Mouse (Mus musculus) heart, postnatal 14 days (tissue): Measurements from ENCODE around the gene Igsf21. TPM values are rescaled to one million over a fixed set of nuclear protein-coding genes. Genes with fewer than 3 reads are reported as not detected.

Source experiments
- DNase-seq, 2 experiments: peaks; one replicate each; pipeline ENCODE4 v3.0.0; 2021 to 2022
- intact Hi-C: fragments of 180-260 bp; cut with DNase I; formaldehyde crosslinking; loops from one replicate; pipeline ENCODE4 v1.15.1; 2025
- total RNA-seq, 2 experiments: library from RNA; stranded (reverse); gene quantifications; 2 replicates each; pipeline ENCODE4 v1.2.3; 2021

Gene Igsf21
- total RNA-seq, 2 experiments from 2014 or later = 0.31 TPM; not detected in 1

DNA sequence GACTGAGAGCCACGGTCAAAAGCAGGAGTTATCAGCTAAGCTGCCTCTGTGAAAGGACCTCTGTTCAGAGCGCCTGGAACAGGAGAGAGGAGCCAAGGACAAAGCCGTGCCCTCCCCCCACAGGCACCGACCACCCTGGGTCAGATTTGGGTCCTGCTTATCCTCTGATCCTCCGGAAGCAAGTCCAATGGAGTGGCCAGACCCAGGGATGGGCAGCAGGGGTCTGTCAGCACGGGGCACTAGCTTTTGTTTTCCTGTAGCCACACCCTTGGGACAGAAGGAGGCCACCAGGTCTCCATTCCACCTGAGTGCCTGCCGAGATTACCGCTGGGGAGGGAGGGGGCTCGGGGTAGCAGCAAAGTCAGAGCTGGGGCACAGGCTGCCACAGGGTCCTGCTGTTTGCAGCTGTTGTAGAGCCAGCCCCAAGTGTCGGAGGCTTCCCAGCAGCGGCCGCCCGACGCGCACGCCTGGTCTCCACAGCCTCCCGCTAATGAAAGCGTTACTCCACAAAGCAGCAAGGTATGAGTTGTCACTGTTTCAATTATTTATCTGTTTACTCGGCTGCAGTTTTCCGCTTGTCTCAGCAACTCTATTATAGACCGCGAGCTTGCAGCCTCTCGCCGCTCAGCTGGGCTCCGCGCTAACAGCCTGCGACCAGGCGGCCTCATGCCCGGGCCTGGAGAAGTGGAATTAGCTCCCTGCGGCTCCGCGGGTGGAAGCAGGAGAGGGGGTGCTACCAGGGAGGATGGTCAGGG lies 137.5 kb downstream of the Igsf21 start:
- DNase-seq = no peak
- intact Hi-C loops = no loop called here

DNA sequence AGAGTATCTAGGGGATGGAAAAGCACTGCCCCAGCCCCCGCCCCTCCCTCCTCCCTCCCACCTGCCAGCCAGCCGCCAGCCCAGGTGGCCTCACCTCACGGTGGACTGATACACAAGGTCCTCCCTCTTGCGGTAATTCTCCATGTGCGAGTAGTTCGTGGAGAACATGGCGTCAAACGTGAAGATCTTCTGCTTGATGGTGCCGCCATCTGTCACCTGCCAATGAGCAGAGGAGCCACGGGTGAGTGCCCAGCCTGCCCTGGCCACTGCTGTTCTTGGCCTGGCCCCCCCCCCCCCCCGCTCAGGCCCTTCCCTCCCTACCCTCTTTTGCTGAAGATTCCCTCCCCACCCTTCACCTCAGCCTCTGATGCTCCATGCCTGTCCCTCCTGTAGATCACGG lies 139.4 kb downstream of the Igsf21 start:
- intact Hi-C loops = no loop called here
- no peak for DNase-seq

GRCm38 (mm10) chr4:140104795-140105194 lies 141.8 kb downstream of the Igsf21 start:
- DNase-seq = no peak
- intact Hi-C loops = no loop called here

DNA sequence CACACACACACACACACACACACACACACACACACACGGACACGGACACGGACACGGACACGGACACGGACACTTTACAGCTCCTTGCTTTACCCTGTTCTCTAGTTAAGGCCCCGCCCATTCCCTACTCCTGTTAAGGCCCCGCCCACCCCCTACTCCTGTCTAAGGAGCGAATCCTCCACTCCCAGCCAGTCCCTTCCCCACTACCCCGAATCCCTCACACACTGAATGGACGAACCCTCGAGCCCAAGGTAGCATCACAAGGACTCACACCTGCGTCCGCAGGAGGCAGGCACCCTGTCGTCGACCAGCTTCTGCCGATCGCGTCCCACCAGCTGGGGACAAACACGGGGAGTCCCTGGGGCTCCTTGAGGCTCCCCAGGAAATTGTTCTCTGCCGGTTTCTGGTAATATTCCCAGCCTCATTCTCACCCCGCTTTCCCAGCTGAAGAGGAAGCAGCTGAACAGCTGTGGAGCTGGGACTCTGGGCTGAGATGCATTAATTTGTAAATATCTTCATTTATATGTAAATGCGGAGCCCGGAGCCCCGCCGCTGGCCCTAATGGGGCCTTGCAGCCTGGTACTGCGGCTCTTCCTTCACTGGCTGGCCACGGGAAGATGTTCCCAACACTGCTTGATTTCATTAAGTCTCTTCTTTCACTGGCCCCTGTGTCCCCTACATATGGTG lies 143.1 kb downstream of the Igsf21 start:
- intact Hi-C loops = no loop called here
- DNase-seq = no peak

- intact Hi-C loops = no loop called here
- DNase-seq = no peak
Measured at GRCm38 (mm10) chr4:140102581-140103200, 143.9 kb downstream of the Igsf21 start.

GRCm38 (mm10) chr4:140101106-140101505 lies 145.5 kb downstream of the Igsf21 start:
- intact Hi-C loops = no loop called here
- DNase-seq = no peak

- DNase-seq = no peak
- intact Hi-C loops = no loop called here
Measured at GRCm38 (mm10) chr4:140100141-140100540, 146.4 kb downstream of the Igsf21 start.

DNA sequence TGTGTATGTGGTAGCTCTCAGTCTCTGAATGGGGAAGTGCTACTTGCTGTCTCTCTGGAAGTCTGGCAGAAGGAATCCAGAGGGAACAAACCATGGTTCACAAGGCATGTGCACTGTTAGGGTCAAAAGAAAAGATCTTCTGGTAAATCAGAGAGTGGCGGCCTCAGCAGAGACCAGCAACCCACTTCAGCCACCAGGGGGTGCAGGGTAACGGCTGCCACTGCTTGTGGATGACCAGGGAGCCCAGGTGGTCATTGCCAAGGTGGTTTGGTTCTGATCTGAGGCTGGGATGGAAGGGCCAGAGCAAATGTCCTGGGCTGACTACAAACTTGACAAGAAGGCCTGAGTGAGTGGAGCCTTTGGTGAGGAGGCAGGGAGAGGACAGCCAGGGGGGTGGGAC lies 150.3 kb downstream of the Igsf21 start:
- intact Hi-C loops = no loop called here
- no peak for DNase-seq

DNA sequence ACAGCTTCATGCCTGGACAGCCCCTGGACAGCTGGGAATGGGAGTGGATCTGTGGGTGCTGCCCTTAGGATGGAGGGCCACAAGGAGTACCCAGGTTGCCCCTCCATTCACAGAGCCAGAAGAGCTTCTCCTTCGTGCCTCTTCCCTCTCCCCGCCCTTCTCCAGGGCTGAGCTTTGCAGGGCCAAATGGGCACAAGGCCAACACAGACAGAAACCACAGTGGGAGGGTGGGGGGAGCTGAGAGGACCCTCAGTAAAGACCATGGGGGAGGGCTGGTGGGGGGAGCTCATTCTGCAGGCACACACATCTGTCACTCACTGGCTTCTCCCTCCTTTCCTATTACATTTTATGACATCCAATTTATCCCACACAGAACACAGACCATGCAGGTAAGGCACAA lies 151.7 kb downstream of the Igsf21 start:
- intact Hi-C loops = no loop called here
- DNase-seq = no peak

DNA sequence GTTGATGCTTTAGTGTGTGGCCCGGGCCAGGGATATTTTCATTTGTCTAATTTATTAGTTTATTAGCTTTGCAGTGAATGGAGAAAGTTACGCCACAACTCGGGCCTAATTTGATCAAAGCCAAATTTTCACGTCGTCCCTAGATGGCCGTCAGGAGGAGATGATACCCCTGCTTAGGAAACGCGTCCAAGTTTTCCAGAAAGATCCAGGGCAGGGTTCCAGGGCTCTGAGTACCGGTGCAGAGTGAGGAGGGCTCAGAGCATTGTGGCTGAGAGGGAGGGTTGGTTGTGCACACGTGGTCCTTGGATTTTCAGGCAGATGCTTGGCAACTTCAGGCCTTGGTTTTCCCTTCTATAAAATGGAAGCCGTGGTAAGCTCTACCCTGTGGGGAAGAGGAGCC lies 154.2 kb downstream of the Igsf21 start:
- intact Hi-C loops = no loop called here
- DNase-seq = no peak

DNA sequence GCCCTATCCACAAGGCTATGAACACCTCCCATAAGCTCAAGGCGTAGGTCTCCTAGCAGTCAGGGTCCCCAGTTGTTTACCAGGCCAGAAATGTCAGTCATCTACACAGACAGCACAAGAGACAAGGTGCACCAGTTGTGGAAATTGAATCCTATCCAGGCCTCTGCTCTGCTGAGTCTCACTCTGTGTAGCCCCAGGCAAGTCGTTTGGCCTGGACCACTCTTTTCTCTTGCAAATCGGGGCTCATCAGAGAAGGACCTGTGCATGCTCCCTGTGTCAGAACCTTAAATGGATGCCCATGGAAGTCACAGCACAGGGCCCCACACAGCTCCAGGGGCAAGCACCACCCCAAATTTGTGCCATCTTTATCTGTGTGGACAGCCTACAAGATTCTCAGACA lies 154.9 kb downstream of the Igsf21 start:
- DNase-seq = no peak
- intact Hi-C loops = no loop called here

GRCm38 (mm10) chr4:140089676-140090075 lies 156.9 kb downstream of the Igsf21 start:
- DNase-seq = no peak
- intact Hi-C loops = no loop called here

- no peak for DNase-seq
- intact Hi-C loops = no loop called here
Measured at GRCm38 (mm10) chr4:140088711-140089440, 157.7 kb downstream of the Igsf21 start.

- no peak for DNase-seq
- intact Hi-C loops = no loop called here
Measured at GRCm38 (mm10) chr4:140086192-140086591, 160.4 kb downstream of the Igsf21 start.

DNA sequence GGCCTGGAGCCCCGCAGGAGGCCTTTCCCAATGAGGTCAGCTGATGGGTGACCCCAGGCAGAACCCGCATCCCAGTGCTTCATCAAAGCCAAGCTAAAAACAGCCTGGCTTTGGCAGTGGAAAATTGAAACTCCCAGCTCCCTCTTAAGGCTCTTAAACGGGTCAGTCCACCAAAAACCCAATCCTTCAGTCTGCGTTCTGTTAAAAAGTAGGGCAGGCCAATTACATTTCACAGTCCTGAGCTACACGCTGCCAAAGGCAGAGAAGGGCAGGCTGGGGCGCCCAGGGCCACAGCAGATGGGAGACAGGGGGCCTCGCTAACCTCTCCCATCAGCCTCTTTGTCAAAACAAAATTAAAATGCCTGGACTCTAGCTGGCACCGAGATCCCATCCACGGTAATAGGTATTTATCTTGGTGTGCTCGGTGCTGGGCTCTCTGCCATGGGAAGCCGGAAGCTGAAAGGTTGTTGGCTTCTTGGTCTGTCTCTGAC lies 162.0 kb downstream of the Igsf21 start:
- DNase-seq = peak; percentile 31 to 58
- intact Hi-C loops = no loop called here

DNA sequence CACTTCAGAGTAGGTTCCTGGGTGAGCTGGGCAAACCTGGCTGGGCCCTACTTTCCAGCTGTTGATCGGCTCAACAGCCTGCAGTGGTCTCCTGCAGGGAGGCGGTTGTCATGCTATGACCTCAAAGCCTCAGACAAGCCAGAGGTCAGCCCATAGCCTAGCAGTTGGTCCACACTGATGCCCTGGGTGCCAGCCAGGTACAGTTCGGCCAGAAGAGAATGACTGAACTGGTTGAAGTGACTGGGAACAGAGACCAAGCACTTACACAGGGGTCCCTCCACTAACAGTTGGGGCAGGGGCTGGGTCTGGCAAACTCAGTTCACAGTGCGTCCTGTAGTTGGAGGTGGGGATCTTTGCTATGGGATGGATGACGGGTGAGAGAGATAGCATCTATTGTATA lies 162.5 kb downstream of the Igsf21 start:
- intact Hi-C loops = no loop called here

GRCm38 (mm10) chr4:140078416-140078815 lies 168.2 kb downstream of the Igsf21 start:
- intact Hi-C loops = no loop called here

More for the DNA sequence above, 162.5 kb downstream of the Igsf21 start:
- no peak for DNase-seq

DNA sequence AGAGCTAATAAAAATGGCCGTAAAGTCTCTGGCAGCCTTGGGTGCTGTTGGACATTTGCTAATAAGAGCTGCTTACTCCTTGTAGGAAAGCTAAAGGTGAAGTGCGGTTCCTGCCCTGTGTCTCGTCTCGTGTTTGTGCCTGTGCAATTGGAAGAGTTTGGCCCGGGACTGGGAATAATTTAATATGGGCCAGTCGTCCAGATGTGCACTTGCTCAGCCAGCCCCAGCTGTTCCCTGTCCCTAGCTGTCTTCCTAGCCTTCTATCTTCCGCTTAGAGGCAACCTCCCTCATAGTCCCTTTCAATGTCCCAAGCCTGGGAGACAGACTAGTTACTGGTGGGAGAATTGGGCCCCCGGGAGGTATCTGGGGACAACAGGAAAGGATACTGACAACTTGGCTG lies 169.0 kb downstream of the Igsf21 start:
- peak; percentile 27 to 49 for DNase-seq
- intact Hi-C loops = no loop called here

More at GRCm38 (mm10) chr4:140078416-140078815, 168.2 kb downstream of the Igsf21 start:
- DNase-seq = no peak

DNA sequence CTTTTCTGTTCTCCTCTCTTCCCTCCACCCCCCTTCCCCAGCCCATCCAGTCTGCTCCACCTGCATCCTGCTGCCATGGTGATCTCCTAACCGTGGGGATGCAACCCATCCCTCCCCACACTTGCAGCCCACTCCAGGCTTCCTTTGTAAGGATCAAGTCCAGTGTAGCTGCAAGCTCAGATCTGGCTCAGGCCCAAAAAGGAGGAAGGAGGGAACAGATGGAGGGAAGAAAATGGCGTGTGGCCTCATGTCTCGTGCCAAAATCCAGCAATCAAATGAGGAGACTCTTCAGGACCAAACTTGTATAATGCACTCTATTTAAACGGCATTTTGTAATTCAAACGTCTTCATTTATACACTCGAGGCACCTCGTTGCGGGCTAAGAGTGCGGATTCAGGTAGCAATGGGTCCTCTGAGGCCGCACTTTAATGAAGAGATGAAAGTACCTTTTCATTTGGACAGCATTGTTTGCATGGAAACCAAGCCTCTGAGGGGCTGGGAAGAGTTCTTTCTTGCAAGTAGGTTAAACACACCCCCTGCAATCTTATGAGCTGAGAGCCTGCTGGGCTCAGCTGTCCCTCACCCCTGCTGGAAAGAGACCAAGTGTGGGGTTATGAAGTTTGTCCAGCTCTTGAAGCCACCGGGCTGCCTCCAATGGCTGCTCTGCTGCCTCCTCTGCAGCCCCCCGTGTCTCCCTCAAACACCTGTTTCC lies 169.6 kb downstream of the Igsf21 start:
- peak in 1 of 2 experiments; percentile 17 for DNase-seq
- intact Hi-C loops = no loop called here

DNA sequence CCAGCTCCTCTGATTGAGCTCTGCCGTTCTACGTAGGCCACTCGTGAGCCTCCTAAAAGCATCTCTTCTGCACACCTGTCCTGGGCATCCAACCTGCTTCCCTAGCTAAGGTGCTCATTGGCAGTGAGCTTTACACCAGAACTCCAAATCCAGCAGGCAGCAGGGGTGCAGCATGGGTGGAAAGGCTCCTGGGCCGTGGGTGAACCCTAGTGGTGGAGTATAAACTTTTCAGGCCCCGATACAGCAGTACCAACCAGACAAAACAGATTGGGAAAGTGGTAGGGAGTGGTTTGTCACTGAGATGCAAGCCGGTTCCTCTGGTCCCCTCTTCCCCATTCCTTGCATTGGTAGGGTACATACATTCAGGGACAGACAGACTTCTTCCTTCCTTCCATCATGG lies 170.2 kb downstream of the Igsf21 start:
- intact Hi-C loops = no loop called here
- DNase-seq = no peak
